Mouse (Mus musculus) heart, adult 11 months (tissue): ENCODE measurements around the gene Gdf11.
A peak's percentile ranks its signal among the peaks of the same experiment; 100 is the strongest.

ENCODE experiments used
- DNase-seq: peaks from one replicate; pipeline ENCODE4 v3.0.0; 2022

Gdf11 gene

DNA sequence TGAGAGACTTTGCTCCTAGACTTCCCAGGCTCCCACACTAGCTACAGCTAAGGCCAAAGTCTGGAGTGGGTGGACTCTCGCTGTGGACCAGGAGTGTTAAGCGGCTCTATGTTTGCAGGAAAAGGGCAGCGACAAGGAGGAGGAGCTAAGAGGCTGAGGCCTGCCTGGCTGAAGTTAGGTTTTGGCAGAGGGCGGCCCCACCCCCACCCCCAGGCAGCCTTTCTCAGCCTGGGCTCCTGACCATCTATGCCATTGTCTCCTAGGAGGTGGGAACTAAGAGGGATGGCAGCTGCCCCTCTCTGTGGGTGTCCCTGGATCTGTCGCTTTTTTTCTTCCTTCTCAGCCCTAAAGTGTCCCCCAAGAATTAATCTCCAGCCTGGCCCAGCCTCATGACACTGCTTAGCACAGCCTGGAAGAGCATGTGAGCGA is 27.7 kb upstream of the Gdf11 start:
- DNase-seq = peak; percentile 96

DNA sequence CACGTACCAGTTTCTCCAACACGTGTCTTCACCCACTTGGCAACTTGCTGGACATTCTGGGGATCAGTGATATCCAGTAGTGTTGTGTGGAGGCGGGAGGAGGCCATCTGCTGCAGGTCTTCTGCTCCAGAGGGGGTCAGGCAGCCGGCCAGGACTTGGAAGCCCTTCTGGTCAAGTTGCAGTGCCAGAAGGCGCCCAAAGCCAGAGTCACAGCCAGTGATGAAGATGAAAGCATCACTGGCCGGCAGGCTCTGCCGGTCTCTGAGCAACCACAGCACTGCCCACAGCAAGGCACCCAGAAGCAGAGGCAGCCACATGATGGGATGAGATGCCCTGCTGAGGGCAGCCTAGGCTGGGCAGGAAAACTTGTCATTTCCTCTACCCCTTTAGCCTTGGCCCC is 26.7 kb upstream of the Gdf11 start:
- peak; percentile 96 for DNase-seq

DNA sequence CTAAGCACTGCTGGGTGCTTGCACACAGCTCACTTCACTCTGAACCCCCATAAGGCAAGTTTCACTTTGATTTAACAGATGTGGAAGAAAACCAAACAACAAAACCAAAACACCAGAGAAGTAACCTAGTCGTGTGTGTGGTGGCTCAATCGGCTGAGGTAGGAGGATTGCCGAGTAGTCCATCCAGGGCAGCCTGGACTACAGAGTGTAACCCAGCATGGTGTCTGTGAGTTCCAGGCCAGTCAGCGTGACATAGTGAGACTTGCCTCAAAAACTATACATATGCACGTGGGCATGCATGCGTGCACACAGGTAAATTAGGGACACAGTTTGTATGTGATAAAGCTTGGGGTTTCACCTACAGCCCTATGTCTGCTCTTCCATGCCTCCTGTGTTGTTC is 25.9 kb upstream of the Gdf11 start:
- no peak for DNase-seq

DNA sequence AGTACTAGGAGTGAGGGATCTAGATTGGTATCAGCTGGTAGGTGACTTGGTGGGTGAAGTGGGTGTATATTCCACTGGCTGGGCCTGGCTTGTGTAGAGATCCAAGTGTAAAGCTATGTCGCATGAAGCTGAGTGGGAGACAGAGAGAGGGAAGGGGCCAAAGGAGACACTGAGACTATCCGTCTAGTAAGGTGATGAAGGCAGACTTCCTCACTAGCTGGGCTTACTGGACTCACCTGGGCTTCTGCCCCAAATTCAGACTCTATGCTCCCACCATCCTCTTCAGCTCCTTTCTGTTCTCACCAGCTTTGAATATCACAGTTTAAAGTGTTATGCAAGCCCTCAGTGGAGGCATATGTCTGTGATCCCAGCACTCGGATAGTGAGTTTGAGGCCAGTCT is 25.1 kb upstream of the Gdf11 start:
- DNase-seq = no peak

DNA sequence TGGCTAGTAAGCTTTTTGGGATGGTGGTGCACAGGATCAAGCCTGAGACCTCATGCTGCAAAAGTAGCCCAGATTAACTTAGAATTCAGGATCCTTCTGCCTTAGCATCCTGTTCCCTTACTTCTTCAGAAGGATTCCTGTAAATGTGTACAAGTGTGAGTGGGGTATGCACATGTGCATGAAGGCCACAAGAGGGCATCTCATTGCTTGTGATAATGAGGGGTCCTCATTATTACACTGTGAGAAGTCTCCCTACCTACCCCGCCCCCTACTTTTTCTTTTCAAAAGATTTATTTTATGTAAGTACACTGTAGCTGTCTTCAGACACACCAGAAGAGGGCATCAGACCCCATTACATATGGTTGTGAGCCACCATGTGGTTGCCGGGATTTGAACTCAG is 24.0 kb upstream of the Gdf11 start:
- no peak for DNase-seq

DNA sequence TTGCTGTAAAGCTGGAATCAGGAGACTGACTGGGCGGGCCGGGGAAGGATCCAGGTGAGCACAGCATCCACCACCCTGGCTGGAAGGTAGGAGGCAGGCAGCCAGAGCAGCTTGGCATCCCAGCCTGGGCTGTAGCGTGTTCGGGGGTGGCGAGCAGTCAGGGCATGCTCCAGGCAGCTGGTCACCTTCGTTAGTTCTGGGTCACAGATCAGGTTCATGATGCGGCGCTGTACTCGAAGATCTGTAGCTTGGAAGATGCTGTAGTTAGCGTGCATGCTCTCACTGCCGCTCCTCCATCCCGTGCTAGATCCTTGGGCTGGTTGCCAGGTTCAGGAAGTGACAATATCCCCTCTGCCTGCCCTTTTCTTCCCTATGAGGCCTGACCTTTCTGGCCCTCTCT is 22.2 kb upstream of the Gdf11 start:
- peak; percentile 95 for DNase-seq

DNA sequence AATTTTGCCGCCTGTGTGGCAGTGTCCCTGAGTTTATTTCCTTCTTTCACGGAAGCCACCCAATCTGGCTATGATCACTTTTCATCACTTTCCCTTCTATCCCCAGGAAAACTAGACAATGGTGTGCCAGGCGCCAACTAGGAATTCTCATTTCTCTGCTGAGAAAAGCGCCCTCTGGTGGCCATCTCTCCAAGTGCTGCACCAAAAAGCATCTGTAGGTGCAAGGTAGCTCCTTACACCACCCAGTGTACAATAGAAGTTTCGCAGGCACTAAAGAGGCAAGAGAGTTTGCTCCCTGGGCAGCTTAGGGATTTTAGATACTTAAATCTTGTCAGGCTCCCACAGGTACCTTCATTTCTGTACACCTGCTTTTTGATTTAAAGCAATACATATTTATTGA is 21.7 kb upstream of the Gdf11 start:
- DNase-seq = peak; percentile 97

DNA sequence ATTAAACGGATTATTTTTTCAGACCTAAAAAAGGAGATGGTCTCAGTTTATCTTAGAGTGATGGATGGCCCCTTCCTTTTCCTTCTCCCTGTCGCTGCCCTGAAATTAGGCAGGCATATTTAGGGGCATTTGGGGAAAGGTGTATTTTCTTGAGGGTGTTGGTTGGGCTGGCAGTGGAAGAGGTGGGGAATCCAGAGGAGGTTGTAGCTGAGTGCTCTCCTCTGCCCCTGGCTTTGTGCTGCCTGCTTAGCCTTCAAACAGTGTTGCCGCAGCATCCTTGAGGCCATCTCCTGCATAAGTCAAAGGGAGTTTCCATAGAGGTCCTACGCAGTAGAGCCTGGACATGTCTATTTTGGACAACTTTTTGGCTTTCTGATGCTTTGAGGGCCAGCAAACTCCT is 21.3 kb upstream of the Gdf11 start:
- DNase-seq = peak; percentile 83

DNA sequence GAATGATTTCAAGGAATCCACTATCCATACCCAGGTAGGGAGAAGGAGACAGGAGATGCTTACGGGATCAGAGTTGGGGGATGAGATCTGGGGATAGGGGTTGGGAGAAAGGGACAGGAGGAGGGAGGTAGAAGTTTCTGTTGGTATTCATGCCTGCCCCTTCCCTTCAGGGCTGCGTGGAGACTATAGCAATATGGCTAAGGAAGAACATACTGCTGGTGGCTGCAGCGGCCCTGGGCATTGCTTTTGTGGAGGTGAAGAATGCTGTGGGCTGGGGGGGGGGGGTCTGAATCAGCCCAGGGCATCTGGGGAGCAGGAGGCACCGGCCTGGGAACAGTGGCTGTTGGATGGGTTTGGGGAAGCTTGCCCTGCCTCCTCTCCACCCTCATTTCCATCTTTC is 20.8 kb upstream of the Gdf11 start:
- peak; percentile 91 for DNase-seq

DNA sequence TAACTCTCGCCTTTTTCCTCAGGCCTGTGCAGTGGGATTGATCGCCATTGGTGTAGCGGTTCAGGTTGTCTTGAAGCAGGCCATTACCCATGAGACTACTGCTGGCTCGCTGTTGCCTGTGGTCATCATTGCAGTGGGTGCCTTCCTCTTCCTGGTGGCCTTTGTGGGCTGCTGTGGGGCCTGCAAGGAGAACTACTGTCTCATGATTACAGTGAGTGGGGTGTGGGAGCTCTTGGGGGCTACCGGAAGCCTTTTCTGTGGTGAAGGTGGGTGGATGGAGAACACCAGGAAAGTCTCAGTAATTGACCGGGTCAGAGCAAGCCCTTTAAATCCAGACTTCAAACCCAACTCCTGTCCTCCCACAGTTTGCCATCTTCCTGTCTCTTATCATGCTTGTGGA is 19.9 kb upstream of the Gdf11 start:
- DNase-seq = peak; percentile 94

DNA sequence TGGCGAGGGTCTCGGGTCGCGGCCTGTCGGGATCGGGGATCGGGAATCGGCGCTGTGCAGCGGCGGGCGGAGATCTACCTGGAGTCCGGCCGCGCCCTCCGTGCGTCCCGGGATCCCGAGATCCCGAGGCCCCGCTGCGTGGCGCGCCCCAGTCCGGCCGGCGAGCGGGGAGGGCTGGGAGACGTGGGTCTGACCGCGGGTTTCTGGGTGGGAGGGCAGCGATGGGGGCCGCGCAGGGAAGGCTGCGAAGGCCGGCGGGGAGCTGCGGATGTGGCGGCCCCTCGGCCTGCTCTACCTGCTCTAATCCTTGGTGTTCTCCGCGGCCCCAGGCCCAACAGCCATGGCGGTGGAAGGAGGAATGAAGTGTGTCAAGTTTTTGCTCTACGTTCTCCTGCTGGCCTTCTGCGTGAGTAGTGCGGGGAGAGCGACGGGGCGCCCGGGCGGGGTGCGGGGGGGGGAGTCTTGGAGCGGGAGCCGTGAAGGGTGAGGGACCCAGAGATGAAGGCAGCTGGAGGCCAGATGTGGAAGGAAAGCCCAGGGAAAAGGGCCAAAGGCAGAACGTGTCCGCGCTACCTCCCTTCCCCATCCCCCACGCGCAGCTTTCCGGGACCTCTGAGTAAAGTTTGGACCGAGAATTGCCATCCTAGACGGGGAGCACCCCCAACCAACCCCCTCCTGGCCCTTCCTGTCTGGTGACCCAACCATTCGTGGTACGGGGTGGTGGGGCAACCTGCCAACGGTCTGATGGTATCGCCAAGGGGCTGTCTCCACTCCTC is 18.7 kb upstream of the Gdf11 start:
- DNase-seq = peak; percentile 97

DNA sequence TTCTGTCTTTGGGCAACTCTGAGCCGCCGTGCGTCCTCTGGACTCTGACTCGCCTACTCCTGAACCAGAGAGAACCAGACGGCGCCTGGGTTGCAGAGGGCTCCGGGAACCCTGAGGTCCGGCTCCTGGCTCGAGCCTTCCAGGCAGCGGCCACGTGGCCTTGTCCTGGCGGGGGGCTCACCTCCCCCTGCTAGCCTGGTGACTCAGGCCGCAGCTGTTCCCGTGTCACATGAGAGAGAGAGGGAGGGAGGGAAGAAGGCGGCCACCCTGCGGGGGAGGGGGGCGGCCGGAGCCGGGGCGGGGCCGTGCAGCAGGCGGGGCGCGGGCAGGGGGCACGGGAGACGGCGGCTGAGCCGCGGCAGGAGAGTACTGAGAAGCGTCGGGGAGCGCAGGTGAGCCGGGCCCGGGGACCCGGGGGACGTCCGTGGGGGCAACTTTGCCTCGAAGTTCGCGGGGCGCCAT is 18.1 kb upstream of the Gdf11 start:
- DNase-seq = peak; percentile 100

DNA sequence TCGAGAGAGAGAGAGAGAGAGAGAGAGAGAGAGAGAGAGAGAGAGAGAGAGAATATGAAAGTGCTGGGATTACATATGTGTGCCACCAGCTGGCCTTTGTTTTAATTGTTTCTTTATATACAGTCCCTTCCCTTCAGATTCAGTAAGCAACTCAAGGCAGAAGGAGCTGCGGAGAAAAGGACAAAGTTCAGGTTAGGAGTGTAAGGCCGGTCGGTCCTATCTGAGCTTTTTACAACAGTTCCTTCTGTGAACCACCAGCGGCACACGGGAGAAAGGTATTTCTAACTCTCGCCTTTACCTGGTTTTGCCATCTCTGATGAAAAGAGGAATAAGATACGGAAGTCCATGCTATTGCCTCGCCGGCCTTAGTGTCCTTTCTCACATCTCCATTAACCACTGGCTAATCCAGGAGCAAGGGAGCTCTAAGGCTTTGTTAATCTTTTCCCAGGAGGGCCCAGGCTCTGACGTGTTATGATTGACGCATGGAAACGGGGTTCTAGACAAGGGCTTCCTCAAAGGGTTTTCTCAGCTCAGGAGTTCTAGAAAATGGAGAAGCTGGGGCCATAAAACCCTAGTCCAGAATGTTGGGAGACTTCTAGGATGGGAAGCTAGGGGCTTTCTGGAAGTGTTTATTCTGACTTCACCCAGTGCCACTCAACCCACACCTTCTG is 17.4 kb upstream of the Gdf11 start:
- peak; percentile 91 for DNase-seq

DNA sequence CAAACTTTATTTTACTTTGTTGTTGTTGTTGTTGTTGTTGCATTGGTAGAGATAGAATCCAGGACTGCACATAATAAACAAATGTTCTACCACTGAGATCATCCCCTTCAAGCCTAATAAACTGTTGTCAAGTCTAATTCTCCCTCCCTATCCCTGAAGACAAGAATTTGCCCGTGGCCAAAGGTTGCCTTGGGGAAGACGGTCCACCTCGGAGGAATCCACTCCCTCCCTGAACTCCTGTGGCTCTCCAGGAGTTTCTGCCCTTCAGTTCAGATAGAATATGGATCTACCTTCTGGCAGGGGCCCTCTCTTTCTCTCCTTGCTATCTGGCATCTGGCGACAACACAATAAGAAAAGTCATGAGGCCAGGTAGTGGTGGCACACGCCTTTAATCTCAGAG is 13.3 kb upstream of the Gdf11 start:
- DNase-seq = no peak

DNA sequence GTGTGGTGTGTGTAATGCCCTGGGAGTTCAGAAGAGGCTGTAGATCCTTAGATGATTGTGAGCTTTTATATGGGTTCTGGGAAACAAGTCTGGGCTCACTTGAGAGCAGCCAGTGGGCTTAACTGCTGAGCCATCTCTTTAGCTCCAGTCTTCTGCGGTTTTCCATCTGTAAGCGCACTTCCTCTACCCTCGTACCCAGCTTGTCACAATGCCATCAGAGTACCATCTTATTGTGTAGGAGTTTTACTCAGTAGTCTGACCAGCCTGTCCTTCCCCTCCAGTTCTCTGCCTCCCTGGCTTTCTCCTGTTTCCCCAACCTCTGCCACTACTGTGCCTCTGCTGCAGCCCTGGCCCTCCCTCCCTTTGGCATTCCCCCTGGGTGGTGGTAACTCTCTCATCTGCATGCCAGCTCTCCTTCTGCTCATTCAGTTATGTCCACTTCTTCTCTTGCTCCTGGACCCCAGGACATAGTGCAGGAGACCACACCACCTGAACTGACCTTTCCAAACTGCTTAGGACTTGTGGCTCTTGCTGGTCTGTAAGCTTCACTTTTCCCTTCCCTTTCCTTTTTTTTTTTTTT is 11.0 kb upstream of the Gdf11 start:
- peak; percentile 90 for DNase-seq

DNA sequence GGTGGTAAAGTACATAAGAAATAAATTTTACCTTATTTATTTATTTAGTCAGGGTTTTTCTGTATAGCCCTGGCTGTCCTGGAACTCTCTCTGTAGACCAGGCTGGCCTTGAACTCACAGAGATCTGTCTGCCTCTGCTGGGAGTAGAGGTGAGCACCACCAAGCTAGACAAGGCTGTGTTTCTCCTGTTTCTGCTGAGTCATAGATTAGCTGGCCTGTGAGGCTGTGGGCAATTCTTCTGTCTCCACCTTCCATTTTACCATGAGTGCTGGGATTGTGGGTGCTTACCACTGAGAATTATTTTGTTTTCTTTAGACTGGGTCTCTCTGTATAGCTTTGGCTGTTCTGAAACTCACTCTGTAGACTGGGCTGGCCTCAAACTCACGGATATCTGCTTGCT is 9.9 kb upstream of the Gdf11 start:
- DNase-seq = no peak

DNA sequence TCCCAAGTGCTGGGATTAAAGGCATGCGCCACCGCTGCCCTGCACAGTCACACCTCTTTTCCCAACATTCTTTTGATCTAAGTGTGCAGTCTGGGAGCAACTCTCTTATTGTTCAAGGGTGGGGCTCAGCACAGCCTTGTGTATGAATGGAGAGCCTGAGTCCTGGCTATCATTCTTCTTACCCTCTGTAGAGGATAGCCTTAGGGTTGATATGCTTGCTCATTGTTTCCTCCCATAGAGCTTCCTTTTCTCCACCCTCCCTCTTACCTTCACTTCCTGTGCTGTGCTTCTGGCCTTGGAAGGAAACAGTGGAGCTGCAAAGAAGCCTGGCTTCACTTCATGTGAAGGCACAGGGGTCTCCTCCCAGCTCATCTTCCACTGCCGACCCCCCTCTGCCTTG is 9.2 kb upstream of the Gdf11 start, which contains the start of gene Cd63:
Gene Cd63 (plus strand): TSS at position 292 of the 400 bp plus-strand sequence.
- peak; percentile 84 for DNase-seq

DNA sequence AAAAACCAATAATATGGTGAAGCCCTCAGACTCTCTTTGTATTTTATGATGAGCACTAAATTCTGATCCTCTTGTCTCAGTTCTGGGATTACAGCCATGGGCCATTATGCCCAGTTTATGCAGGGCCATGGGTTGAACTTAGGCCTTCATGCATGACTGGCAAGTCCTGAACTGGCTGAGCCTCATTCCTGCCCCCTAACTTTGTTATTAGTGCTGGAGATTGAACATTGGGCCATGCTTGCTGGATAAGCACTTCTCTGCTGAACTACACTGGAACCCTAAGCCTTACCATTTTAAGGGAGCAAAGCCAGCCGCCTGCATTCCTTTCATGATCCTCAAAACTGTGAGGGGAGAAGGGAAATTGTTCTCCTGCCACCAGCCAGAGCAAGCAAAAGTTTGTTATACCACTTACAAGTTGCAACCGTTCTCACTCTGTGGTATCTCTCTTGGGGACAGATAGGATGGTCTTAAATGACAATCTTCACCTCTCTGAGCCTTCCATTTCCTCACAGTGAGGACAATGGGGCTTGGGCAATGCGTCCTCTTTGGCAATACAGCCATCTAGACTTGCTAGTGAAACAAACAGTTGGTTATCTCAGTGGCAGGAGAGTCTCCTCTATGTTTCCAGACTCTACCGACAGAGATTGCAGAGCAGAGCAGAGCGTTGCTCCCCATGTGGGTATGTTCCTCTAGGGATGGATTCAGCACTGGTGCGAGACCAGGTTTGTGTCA is 8.4 kb upstream of the Gdf11 start:
- DNase-seq = no peak

DNA sequence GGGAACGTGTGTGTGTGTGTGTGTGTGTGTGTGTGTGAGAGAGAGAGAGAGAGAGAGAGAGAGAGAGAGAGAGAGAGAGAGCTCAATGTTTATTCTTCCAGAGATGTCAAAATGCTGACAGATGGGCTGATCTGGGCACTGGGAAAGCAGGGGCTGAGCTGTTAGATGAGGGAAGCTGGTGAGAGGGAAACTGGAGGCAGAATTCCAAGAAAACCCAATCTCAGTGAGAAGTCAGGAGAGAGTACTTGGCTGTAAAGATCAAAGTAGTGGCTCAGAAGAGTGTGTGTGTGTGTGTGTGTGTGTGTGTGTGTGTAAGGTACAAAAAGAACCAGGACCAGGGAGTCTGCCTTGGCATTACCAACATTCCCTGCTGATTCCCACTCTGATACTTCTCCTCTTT is 6.0 kb upstream of the Gdf11 start:
- DNase-seq = no peak

DNA sequence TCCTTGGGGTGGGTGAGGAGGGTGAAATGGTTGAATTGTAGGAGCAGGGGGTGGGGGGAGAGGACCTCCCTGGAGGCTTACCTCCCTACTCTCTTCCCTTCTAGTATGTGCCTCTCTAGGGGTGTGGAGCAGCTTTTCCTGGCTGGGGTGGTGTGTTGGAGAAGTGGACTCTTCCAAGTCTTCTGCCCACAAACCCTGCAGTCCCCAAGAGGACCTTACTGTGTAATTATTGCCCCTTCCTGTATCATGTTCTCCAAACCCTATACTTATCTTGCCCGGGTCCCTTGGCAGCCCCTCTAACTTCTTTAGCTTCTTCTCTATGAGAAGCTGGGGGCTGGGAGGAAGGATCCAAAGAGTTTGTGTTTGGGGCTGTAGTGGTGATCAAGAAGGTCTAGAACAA is 5.3 kb upstream of the Gdf11 start:
- no peak for DNase-seq

DNA sequence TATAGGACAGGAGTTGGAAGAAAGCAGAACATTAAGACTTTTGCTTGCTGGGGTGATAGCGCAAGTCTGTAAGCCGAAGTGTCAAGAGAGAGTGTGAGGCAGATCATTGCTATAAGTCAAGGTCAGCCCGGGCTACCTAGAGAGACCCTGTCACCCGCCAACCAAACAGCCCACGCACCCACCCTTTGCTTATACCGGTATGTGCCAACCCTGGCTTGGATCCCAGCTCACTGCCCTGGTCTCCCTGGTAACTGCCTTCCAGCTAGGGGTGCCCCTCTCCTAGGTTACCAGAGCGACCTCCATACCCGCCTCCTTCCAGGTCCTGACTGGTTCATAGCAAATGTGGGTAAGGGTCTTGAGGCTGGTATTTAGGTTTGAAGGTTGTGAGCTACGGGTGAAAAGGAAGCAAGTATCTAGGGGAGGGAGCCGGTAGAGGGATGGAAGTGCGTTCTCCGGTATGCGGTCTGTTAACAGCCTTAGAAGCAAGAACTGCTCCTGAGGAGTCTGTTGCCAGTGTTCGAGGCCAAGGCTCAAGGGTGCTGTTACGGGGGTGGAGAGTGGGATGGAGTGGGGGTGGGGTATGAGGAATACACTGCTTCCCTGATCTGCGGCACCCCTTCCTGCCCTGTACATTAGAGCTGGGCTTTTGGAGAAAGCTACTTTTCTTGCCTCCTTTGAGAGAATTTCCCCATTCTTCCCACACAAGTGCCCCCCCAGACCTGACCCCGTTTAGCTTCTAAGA is 4.6 kb upstream of the Gdf11 start:
- DNase-seq = peak; percentile 94

DNA sequence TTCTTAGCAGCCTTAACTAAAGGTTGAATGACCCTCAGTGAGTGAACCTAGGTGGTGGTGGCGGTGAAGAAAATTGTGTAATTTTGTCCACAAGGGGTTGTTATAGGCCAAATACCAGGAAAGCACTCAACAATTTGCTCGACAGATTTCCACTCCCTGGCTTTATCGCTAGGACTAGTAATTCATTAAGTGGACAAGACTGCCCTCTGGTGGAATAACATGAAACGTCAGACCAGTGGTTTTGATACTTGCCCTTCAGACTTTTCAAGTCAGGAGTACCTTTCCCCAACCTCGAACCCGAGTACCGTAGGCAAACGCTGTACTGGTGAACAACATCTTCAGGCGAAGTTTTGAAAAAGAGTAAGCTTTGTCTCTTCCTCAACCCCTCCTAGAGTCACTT is 3.9 kb upstream of the Gdf11 start:
- peak; percentile 93 for DNase-seq

DNA sequence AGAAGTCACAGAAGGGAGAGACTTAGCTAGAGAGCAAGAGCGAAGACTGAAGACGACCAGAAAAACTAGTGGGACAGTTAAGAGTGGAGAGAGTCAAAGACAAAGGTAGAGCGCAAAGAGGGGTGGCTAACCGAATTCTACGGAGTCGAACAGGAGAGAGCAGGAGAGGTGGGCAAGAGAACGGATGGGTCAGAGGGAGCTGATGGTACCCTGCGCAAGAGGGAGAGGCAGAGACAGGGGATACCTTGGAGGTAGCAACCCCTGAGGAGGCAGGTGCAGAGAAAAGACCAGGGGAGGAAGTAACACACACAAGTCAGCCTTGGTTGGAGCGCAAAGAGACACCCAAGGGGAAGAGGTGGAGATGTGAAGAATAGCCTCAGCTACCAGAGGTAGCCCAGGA is 728 bp upstream of the Gdf11 start:
- peak; percentile 82 for DNase-seq
